Mouse (Mus musculus) urinary bladder, adult 18-20 months (tissue): ENCODE data around the gene Lcn8.
"Not testable (repeated sequence)": the region's sequence is repeated elsewhere in the genome, so short reads cannot be mapped to it uniquely, and the experiment has no call there.

Experiments
- DNase-seq, 2 experiments: peaks; one replicate each; pipeline ENCODE4 v3.0.0; 2022; ENCODE audit warnings: low spot score in 2 of 2, mixed read lengths in 2 of 2

The Lcn8 gene

GRCm38 (mm10) chr2:25664125-25664524 is 11.2 kb downstream of the Lcn8 start:
- DNase-seq, result no peak

GRCm38 (mm10) chr2:25666516-25666915 is 13.6 kb downstream of the Lcn8 start:
- no peak for DNase-seq

GRCm38 (mm10) chr2:25676486-25676885 is 23.6 kb downstream of the Lcn8 start, which contains the start of gene Lcn6:
TSS of gene Lcn6 (plus strand) at chr2:25676786.
- DNase-seq, result no peak

GRCm38 (mm10) chr2:25679559-25679958 is 26.6 kb downstream of the Lcn8 start:
- no peak for DNase-seq

- no peak for DNase-seq
These were observed 29.5 kb downstream of the Lcn8 start, which contains the start of gene Lcn10 for GRCm38 (mm10) chr2:25682426-25682825. TSS of gene Lcn10 (plus strand) at chr2:25682726.

GRCm38 (mm10) chr2:25686941-25687340 is 34.0 kb downstream of the Lcn8 start:
- no peak for DNase-seq

GRCm38 (mm10) chr2:25694605-25695004 is 41.7 kb downstream of the Lcn8 start:
- peak; percentile 20 to 57 for DNase-seq

- no peak for DNase-seq
These were observed 44.0 kb downstream of the Lcn8 start for GRCm38 (mm10) chr2:25696951-25697350.

- no peak for DNase-seq
These were observed 45.8 kb downstream of the Lcn8 start for GRCm38 (mm10) chr2:25698696-25699095.

GRCm38 (mm10) chr2:25699743-25700142 is 46.8 kb downstream of the Lcn8 start, which contains the start of gene Obp2a:
TSS of gene Obp2a (plus strand) at chr2:25700043.
- DNase-seq, result not testable (repeated sequence)

- no peak for DNase-seq
These were observed 48.1 kb downstream of the Lcn8 start for GRCm38 (mm10) chr2:25701001-25701400.

GRCm38 (mm10) chr2:25703706-25704105 is 50.8 kb downstream of the Lcn8 start:
- no peak for DNase-seq
